14 mouse cellular contexts compared by ENCODE assay signal in the genomic region with DNA sequence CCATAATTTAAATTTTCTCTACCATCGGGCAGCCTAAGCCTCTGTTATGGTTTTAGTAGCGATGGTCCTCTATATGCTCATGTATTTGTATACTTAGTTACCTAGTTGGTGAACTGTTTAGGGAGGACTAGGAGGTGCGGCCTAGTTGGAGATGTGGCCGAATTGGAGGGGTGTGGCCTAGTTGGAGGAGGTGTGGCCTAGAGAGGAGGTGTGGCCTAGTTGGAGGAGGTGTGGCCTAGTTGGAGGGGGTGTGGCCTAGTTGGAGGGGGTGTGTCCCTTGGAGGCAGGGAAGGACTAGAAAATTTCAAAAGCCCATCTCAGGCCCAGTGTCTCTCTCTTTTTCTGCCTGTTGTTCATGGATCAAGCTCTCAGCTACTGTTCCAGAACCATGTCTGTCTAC. TPM values are rescaled to one million over a fixed set of nuclear protein-coding genes. Genes with fewer than 3 reads are reported as not detected.
"Had no signal": no experiment of that assay in that cellular context is flagged by ENCODE, and none has a peak within 500 bp of the region (broad histone marks: within the 10 kb centered on the region; RNA-seq: fewer than 3 reads in every experiment).

No protein-coding gene starts in this region.

- H3K9me3 ChIP-seq: kidney, embryonic 15.5 days; liver, embryonic 13.5 days; midbrain, embryonic 13.5 days had no signal

- ATAC-seq: midbrain, embryonic 13.5 days had no signal

- H3K9ac ChIP-seq: kidney, embryonic 15.5 days; liver, embryonic 13.5 days; midbrain, embryonic 13.5 days had no signal

- H3K4me3 ChIP-seq: kidney, embryonic 15.5 days; liver, embryonic 13.5 days; midbrain, embryonic 13.5 days had no signal

- H3K27ac ChIP-seq: kidney, embryonic 15.5 days; liver, embryonic 13.5 days; midbrain, embryonic 13.5 days had no signal

- H3K36me3 ChIP-seq: kidney, embryonic 15.5 days; liver, embryonic 13.5 days; midbrain, embryonic 13.5 days had no signal

- H3K4me1 ChIP-seq: liver, embryonic 13.5 days; midbrain, embryonic 13.5 days had no signal

- DNase-seq: kidney, adult 8-10 months; kidney, postnatal 10 days; kidney, postnatal 36 days; layer of hippocampus, postnatal 36 days; left cerebral cortex, postnatal 4 days; liver, embryonic 13.5 days; lung, adult 2 months; lung, postnatal 14 days; lung, postnatal 4 days; thymus, adult 18-20 months; thymus, postnatal 36 days had no signal

- H3K4me2 ChIP-seq: kidney, embryonic 15.5 days; liver, embryonic 13.5 days; midbrain, embryonic 13.5 days had no signal

- H3K27me3 ChIP-seq: kidney, embryonic 15.5 days; liver, embryonic 13.5 days; midbrain, embryonic 13.5 days had no signal

RNA-seq across cellular contexts. Expression of gene Slc9a2, which starts 8.9 kb away (rescaled TPM):
- polyA plus RNA-seq: liver, embryonic 13.5 days; neural tube, embryonic 11.5 days had no signal
